Mouse (Mus musculus) limb, embryonic 14.5 days (tissue): ENCODE results near the gene Clns1a. TPM values are rescaled to one million over a fixed set of nuclear protein-coding genes. Genes with fewer than 3 reads are reported as not detected.

Source experiments
- ATAC-seq: fragments of 200-750 bp; cut with Nextera tagmentation; 2 replicates; pipeline ENCODE4 v1.8.0; 2017; ENCODE audit warnings: low read depth, moderate number of reproducible peaks, moderate TSS enrichment; ENCODE audit not compliant: low FRiP score
- DNase-seq: peaks from one replicate; pipeline ENCODE4 v3.0.0-alpha.2; 2015; ENCODE audit warnings: low spot score
- H3K27ac ChIP-seq: fragments of 300-500 bp; sonication (generic); replicated peaks from 2 replicates; pipeline ENCODE4 v1.5.1; 2014; ENCODE audit warnings: low read depth, mild to moderate bottlenecking, low read length, moderate library complexity, mixed read lengths
- H3K27me3 ChIP-seq: fragments of 300-500 bp; sonication (generic); 2 replicates; pipeline ENCODE4 v1.6.1; 2014; ENCODE audit warnings: low read length, mixed read lengths; ENCODE audit not compliant: control insufficient read depth, insufficient read depth
- H3K36me3 ChIP-seq: fragments of 300-500 bp; sonication (generic); 2 replicates; pipeline ENCODE4 v1.6.1; 2014; ENCODE audit warnings: mild to moderate bottlenecking, low read length, moderate library complexity, mixed read lengths; ENCODE audit not compliant: control insufficient read depth, insufficient read depth
- H3K4me1 ChIP-seq: fragments of 300-500 bp; sonication (generic); 2 replicates; pipeline ENCODE4 v1.6.1; 2014; ENCODE audit warnings: antibody characterized with exemption, low read length, mixed read lengths; ENCODE audit not compliant: control insufficient read depth, insufficient read depth
- H3K4me2 ChIP-seq: fragments of 300-500 bp; sonication (generic); replicated peaks from 2 replicates; pipeline ENCODE4 v1.6.1; 2014; ENCODE audit warnings: low read depth, mild to moderate bottlenecking, low read length, moderate library complexity; ENCODE audit not compliant: severe bottlenecking
- H3K4me3 ChIP-seq: fragments of 300-500 bp; sonication (generic); replicated peaks from 2 replicates; pipeline ENCODE4 v1.5.1; 2014; ENCODE audit warnings: low read length
- H3K9ac ChIP-seq: fragments of 300-500 bp; sonication (generic); 2 replicates; pipeline ENCODE4 v1.6.1; 2014; ENCODE audit warnings: mild to moderate bottlenecking, low read depth, low read length, moderate library complexity; ENCODE audit not compliant: severe bottlenecking
- H3K9me3 ChIP-seq: fragments of 300-500 bp; sonication (generic); 2 replicates; pipeline ENCODE4 v1.6.1; 2016; ENCODE audit warnings: low read length; ENCODE audit not compliant: control insufficient read depth
- POLR2A ChIP-seq: fragments of 200-500 bp; IDR thresholded peaks from 2 replicates; pipeline ENCODE4 v1.8.0; 2012; ENCODE audit warnings: inconsistent platforms, mild to moderate bottlenecking, moderate library complexity, borderline replicate concordance; ENCODE audit not compliant: insufficient read depth, insufficient read length; ENCODE audit errors: extremely low read depth
- WGBS: fragments of 180-500 bp; shearing (Covaris S2); extraction: QIAGEN DNeasy Blood & Tissue Kit; methylation state at CpG from one replicate; pipeline ENCODE4 v1.1.7; 2014; 5-methylcytosine and 5-hydroxymethylcytosine counted together
- polyA plus RNA-seq, 2 experiments: library from polyadenylated mRNA; depleted of rRNA in 1 of 2; stranded (reverse) in 1 of 2; unstranded in 1 of 2; fragments of >200 nt; fragmentation: Nextera tagmentation in 1 of 2; extraction: Ambion mirVana in 1 of 2; gene quantifications; 2 replicates each; pipeline versions ENCODE4 v1.2.1 to v1.2.3; 2012 to 2014

Clns1a gene
- polyA plus RNA-seq (2012; rRNA removed) (98.5 and 107 TPM in 2 replicates), polyA plus RNA-seq (2014; fragmentation: Nextera tagmentation; extraction: Ambion mirVana) (193 and 199 TPM in 2 replicates)

GRCm38 (mm10) chr7:97696506-97697254 lies at the start of gene Clns1a:
Clns1a (plus strand) TSS chr7:97696634.
- Histone ChIP-seq H3K36me3 (peaks cover 5% of the 10 kb centered on the region; the same call in 1 of the 2 replicates), H3K4me3 (peak within 1 kb of the TSS; percentile 59), H3K9me3 (peaks cover 3% of the 10 kb centered on the region; the same call in 1 of the 2 replicates), H3K27me3 (no peaks in the 10 kb centered on the region), H3K27ac (peak within 1 kb of the TSS; percentile 79), H3K4me1 (peaks cover 9% of the 10 kb centered on the region), H3K4me2 (peak within 1 kb of the TSS; percentile 79), H3K9ac (peak within 1 kb of the TSS; percentile 74)
- under 1% methylated on average over 62 of the region's 63 CpGs for WGBS
- TF ChIP-seq POLR2A = peak; percentile 64; the same call in 1 of the 2 replicates
- ATAC-seq = peak; percentile 99
- peak; percentile 96 for DNase-seq

GRCm38 (mm10) chr7:97647656-97648055 lies 48.8 kb upstream of the Clns1a start:
- no peak overlapping the region for H3K27ac ChIP-seq
- ATAC-seq = no peak
- no peak for TF ChIP-seq POLR2A
- 89% methylated on average over 5 of the region's 5 CpGs for WGBS
- no peak overlapping the region for H3K9ac ChIP-seq
- H3K27me3 ChIP-seq = no peaks in the 10 kb centered on the region
- no peak overlapping the region for H3K4me2 ChIP-seq
- no peaks in the 10 kb centered on the region for H3K4me1 ChIP-seq
- no peak for DNase-seq
- H3K36me3 ChIP-seq = 0 out of 2 replicates have a peak, but pooled peaks cover 12% of the 10 kb centered on the region
- H3K4me3 ChIP-seq = no peak overlapping the region
- no peaks in the 10 kb centered on the region for H3K9me3 ChIP-seq

DNA sequence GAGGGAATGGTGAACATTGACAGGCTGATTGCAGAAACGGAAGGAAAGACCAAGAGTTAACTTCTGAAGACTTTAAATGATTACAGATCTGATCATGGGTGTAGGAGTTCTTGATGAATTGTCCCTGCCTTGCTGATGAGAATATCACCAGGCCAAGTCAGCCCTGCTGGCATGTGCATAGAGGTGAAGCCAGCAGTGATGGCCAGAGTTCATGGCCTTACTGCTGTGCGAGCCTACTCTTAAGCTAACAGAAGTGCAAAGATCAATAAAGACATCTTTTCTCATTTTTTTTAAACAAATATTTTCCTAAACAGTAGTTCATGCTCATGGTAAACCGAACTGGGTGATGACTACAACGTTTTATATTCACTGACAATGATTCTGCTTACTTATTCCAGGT lies 45.7 kb upstream of the Clns1a start:
- Histone ChIP-seq H3K27ac (no peak overlapping the region), H3K36me3 (peaks cover 27% of the 10 kb centered on the region), H3K9me3 (no peaks in the 10 kb centered on the region), H3K9ac (no peak overlapping the region), H3K4me3 (no peak overlapping the region), H3K4me2 (no peak overlapping the region), H3K27me3 (no peaks in the 10 kb centered on the region), H3K4me1 (no peaks in the 10 kb centered on the region)
- no peak for TF ChIP-seq POLR2A
- ATAC-seq (no peak), DNase-seq (no peak)
- WGBS = 92% methylated on average over 4 of the region's 4 CpGs

DNA sequence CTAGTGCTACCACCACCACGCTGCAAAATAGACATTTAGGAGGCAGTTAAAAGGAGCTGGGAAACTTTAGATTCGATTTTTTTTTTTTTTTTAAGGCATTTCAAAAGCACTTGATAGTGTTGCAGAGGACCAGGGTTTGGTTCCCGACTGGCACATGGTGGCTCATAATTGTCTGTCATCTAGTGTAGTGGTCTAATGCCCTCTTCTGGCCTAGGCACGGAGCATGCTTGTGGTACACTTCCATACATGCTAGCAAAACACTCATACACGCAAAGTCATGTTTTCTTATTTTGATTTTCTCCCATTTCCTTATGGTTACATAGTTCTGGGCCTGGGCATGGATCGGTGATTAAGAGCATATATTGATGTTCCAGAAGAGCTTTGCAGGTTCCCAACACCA lies 40.3 kb upstream of the Clns1a start:
- Histone ChIP-seq H3K9me3 (no peaks in the 10 kb centered on the region), H3K9ac (no peak overlapping the region), H3K27ac (no peak overlapping the region), H3K4me1 (no peaks in the 10 kb centered on the region), H3K4me3 (no peak overlapping the region), H3K4me2 (no peak overlapping the region), H3K27me3 (no peaks in the 10 kb centered on the region), H3K36me3 (peaks cover 38% of the 10 kb centered on the region)
- DNase-seq (no peak), ATAC-seq (no peak)
- 91% methylated on average over 6 of the region's 6 CpGs for WGBS
- no peak for TF ChIP-seq POLR2A

DNA sequence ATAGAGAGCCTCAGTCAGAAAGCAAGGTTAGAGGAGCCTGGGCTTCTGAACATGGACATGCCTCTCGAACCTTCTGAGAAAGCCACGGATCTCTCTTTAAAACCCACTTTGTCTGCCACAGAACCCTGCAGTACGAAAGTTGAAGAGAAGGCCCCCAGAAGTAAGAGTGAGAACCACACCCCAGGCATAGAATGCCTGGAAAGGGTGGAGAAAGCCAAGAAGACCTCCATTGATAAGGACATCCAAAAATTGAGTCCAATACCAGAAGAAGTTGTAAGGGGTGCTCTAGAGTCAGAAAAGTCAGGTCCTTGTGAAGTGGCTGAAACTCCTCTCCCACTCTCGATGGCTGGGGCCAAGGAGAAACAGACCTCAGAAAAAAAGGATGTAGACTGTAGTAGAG lies 34.8 kb upstream of the Clns1a start:
- Histone ChIP-seq H3K36me3 (peaks cover 46% of the 10 kb centered on the region), H3K4me2 (no peak overlapping the region), H3K4me1 (no peaks in the 10 kb centered on the region), H3K27me3 (no peaks in the 10 kb centered on the region), H3K9ac (no peak overlapping the region), H3K27ac (no peak overlapping the region), H3K9me3 (no peaks in the 10 kb centered on the region), H3K4me3 (no peak overlapping the region)
- no peak for DNase-seq
- WGBS = 91% methylated on average over 4 of the region's 4 CpGs
- no peak for ATAC-seq
- TF ChIP-seq POLR2A = no peak
